Mouse (Mus musculus): ENCODE measurements around the gene Gm10563. TPM values are rescaled to one million over a fixed set of nuclear protein-coding genes. Genes with fewer than 3 reads are reported as not detected.

Gene Gm10563
- polyA plus RNA-seq, 1 experiment from 2014 or later: not detected

GRCm38 (mm10) chr4:155568170-155568569, 77.0 kb downstream of the Gm10563 start:
- Histone ChIP-seq H3K27me3 (ENCODE audit: control insufficient read depth, insufficient read depth, low read length) (no peaks in the 10 kb centered on the region), H3K4me3 (replicated peaks; ENCODE audit: low read depth, low read length) (no peak overlapping the region), H3K27ac (replicated peaks; ENCODE audit: low read depth, low read length) (no peak overlapping the region), H3K9ac (replicated peaks; ENCODE audit: low read length) (no peak overlapping the region), H3K4me1 (ENCODE audit: control insufficient read depth, insufficient read depth, low read length) (peaks cover 11% of the 10 kb centered on the region), H3K4me2 (ENCODE audit: low read length) (no peak overlapping the region), H3K9me3 (ENCODE audit: control insufficient read depth, low read length) (no peaks in the 10 kb centered on the region), H3K36me3 (ENCODE audit: control insufficient read depth, insufficient read depth, low read length) (no peaks in the 10 kb centered on the region)
- WGBS: 42% methylated on average over 2 of the region's 2 CpGs
- ATAC-seq (ENCODE audit: low FRiP score, low TSS enrichment): no peak
- peak; percentile 67 for DNase-seq

DNA sequence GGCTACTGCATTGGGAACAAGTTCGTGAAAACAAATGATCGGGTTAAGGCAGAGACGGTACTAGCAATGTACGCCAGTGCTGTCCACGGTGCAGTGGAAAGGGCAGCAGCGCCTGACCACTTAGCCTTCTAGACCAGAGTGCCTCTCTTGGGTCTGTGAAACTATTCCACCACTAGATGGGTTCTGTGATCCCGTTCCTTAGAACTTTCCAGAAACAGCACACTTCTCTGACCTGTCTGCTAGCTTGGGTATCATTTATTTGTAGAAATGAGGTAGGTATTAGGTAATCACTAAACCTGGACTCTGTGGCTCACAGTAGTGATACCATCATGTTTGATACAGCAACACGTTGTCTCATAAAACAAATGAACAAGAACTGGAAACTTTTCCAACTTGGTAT, 78.7 kb downstream of the Gm10563 start:
- Histone ChIP-seq H3K4me1 (ENCODE audit: control insufficient read depth, insufficient read depth, low read length) (peaks cover 11% of the 10 kb centered on the region), H3K4me3 (replicated peaks; ENCODE audit: low read depth, low read length) (no peak overlapping the region), H3K9me3 (ENCODE audit: control insufficient read depth, low read length) (no peaks in the 10 kb centered on the region), H3K27ac (replicated peaks; ENCODE audit: low read depth, low read length) (no peak overlapping the region), H3K4me2 (ENCODE audit: low read length) (no peak overlapping the region), H3K36me3 (ENCODE audit: control insufficient read depth, insufficient read depth, low read length) (no peaks in the 10 kb centered on the region), H3K27me3 (ENCODE audit: control insufficient read depth, insufficient read depth, low read length) (no peaks in the 10 kb centered on the region), H3K9ac (replicated peaks; ENCODE audit: low read length) (no peak overlapping the region)
- ATAC-seq (ENCODE audit: low FRiP score, low TSS enrichment) (no peak), DNase-seq (no peak)
- 86% methylated on average over 8 of the region's 8 CpGs for WGBS

Other genes with a start within 250 kb of the Gm10563 start
- gene Gabrd, start 247.3 kb downstream of the Gm10563 start, polyA plus RNA-seq (2014; fragmentation: Nextera tagmentation; extraction: Ambion mirVana): 0.19 TPM in 1 of 2 replicates, not detected in the other
- 3.3 and 3.6 TPM in 2 replicates for gene Cfap74, start 236.2 kb downstream of the Gm10563 start, polyA plus RNA-seq (2014; fragmentation: Nextera tagmentation; extraction: Ambion mirVana)
- 0.57 TPM in 1 of 2 replicates, not detected in the other for gene Tmem52, start 176.3 kb downstream of the Gm10563 start, polyA plus RNA-seq (2014; fragmentation: Nextera tagmentation; extraction: Ambion mirVana)
- 1,231 and 1,263 TPM in 2 replicates for gene Gnb1, start 154.0 kb downstream of the Gm10563 start, polyA plus RNA-seq (2014; fragmentation: Nextera tagmentation; extraction: Ambion mirVana)
- 70.4 and 95.1 TPM in 2 replicates for gene Nadk, start 83.0 kb downstream of the Gm10563 start, polyA plus RNA-seq (2014; fragmentation: Nextera tagmentation; extraction: Ambion mirVana)
- gene Slc35e2, start 44.0 kb downstream of the Gm10563 start, polyA plus RNA-seq (2014; fragmentation: Nextera tagmentation; extraction: Ambion mirVana): 15.6 and 19.9 TPM in 2 replicates
- 49.4 and 49.9 TPM in 2 replicates for gene Cdk11b, start 20.6 kb downstream of the Gm10563 start, polyA plus RNA-seq (2014; fragmentation: Nextera tagmentation; extraction: Ambion mirVana)
- 2.5 and 3.9 TPM in 2 replicates for gene Mmp23, start 8.0 kb upstream of the Gm10563 start, polyA plus RNA-seq (2014; fragmentation: Nextera tagmentation; extraction: Ambion mirVana)
- 39.6 and 40.8 TPM in 2 replicates for gene Mib2, start 23.8 kb upstream of the Gm10563 start, polyA plus RNA-seq (2014; fragmentation: Nextera tagmentation; extraction: Ambion mirVana)
- 6.3 and 13.8 TPM in 2 replicates for gene Fndc10, start 48.9 kb upstream of the Gm10563 start, polyA plus RNA-seq (2014; fragmentation: Nextera tagmentation; extraction: Ambion mirVana)
- gene Ssu72, start 59.4 kb upstream of the Gm10563 start, polyA plus RNA-seq (2014; fragmentation: Nextera tagmentation; extraction: Ambion mirVana): 162 and 177 TPM in 2 replicates
- 7.5 and 19.8 TPM in 2 replicates for gene Tmem240, start 89.4 kb upstream of the Gm10563 start, polyA plus RNA-seq (2014; fragmentation: Nextera tagmentation; extraction: Ambion mirVana)
- 77.4 and 79.8 TPM in 2 replicates for gene Atad3a, start 115.7 kb upstream of the Gm10563 start, polyA plus RNA-seq (2014; fragmentation: Nextera tagmentation; extraction: Ambion mirVana)
- 18.0 and 24.4 TPM in 2 replicates for gene Vwa1, start 129.3 kb upstream of the Gm10563 start, polyA plus RNA-seq (2014; fragmentation: Nextera tagmentation; extraction: Ambion mirVana)
- 0.43 and 0.51 TPM in 2 replicates for gene Tmem88b, start 140.5 kb upstream of the Gm10563 start, polyA plus RNA-seq (2014; fragmentation: Nextera tagmentation; extraction: Ambion mirVana)
- gene Ankrd65, start 145.0 kb upstream of the Gm10563 start, polyA plus RNA-seq (2014; fragmentation: Nextera tagmentation; extraction: Ambion mirVana): not detected in 2 replicates
- gene Mrpl20, start 157.5 kb upstream of the Gm10563 start, polyA plus RNA-seq (2014; fragmentation: Nextera tagmentation; extraction: Ambion mirVana): 255 and 298 TPM in 2 replicates
- 134 and 162 TPM in 2 replicates for gene Ccnl2, start 167.1 kb upstream of the Gm10563 start, polyA plus RNA-seq (2014; fragmentation: Nextera tagmentation; extraction: Ambion mirVana)
- gene Aurkaip1, start 185.9 kb upstream of the Gm10563 start, polyA plus RNA-seq (2014; fragmentation: Nextera tagmentation; extraction: Ambion mirVana): 118 and 129 TPM in 2 replicates
- 6.0 and 17.5 TPM in 2 replicates for gene Mxra8, start 194.3 kb upstream of the Gm10563 start, polyA plus RNA-seq (2014; fragmentation: Nextera tagmentation; extraction: Ambion mirVana)
- 15.3 and 18.0 TPM in 2 replicates for gene Dvl1, start 202.0 kb upstream of the Gm10563 start, polyA plus RNA-seq (2014; fragmentation: Nextera tagmentation; extraction: Ambion mirVana)
- gene Tas1r3, start 218.0 kb upstream of the Gm10563 start, polyA plus RNA-seq (2014; fragmentation: Nextera tagmentation; extraction: Ambion mirVana): 0.31 and 0.57 TPM in 2 replicates
- gene Cptp, start 224.0 kb upstream of the Gm10563 start, polyA plus RNA-seq (2014; fragmentation: Nextera tagmentation; extraction: Ambion mirVana): 24.6 and 31.2 TPM in 2 replicates
- 78.2 and 83.2 TPM in 2 replicates for gene Ints11, start 224.1 kb upstream of the Gm10563 start, polyA plus RNA-seq (2014; fragmentation: Nextera tagmentation; extraction: Ambion mirVana)
- gene Pusl1, start 246.4 kb upstream of the Gm10563 start, polyA plus RNA-seq (2014; fragmentation: Nextera tagmentation; extraction: Ambion mirVana): 45.8 and 54.5 TPM in 2 replicates
- gene Acap3, start 246.4 kb upstream of the Gm10563 start, polyA plus RNA-seq (2014; fragmentation: Nextera tagmentation; extraction: Ambion mirVana): 76.6 and 84.8 TPM in 2 replicates